Mouse (Mus musculus) kidney, embryonic 14.5 days (tissue): ENCODE data around the gene Tlr8. TPM values are rescaled to one million over a fixed set of nuclear protein-coding genes. Genes with fewer than 3 reads are reported as not detected.

Source experiments
- ATAC-seq: fragments of 200-750 bp; cut with Nextera tagmentation; 2 replicates; pipeline ENCODE4 v1.8.0; 2017; ENCODE audit warnings: moderate number of reproducible peaks, mild to moderate bottlenecking, moderate TSS enrichment, moderate library complexity; ENCODE audit not compliant: low FRiP score, low TSS enrichment
- H3K27ac ChIP-seq: fragments of 300-500 bp; sonication (generic); 2 replicates; pipeline ENCODE4 v1.5.1; 2014; ENCODE audit warnings: low read depth, mild to moderate bottlenecking, low read length, moderate library complexity, mixed read lengths
- H3K27me3 ChIP-seq: fragments of 300-500 bp; sonication (generic); 2 replicates; pipeline ENCODE4 v1.6.1; 2014; ENCODE audit warnings: mild to moderate bottlenecking, low read length; ENCODE audit not compliant: control insufficient read depth, insufficient read depth
- H3K36me3 ChIP-seq: fragments of 300-500 bp; sonication (generic); 2 replicates; pipeline ENCODE4 v1.6.1; 2014; ENCODE audit warnings: low read length, mixed read lengths; ENCODE audit not compliant: control insufficient read depth, insufficient read depth
- H3K4me1 ChIP-seq: fragments of 300-500 bp; sonication (generic); 2 replicates; pipeline ENCODE4 v1.6.1; 2014; ENCODE audit warnings: low read length, mixed read lengths; ENCODE audit not compliant: control insufficient read depth, insufficient read depth
- H3K4me2 ChIP-seq: fragments of 300-500 bp; sonication (generic); replicated peaks from 2 replicates; pipeline ENCODE4 v1.6.1; 2014; ENCODE audit warnings: low read depth, mild to moderate bottlenecking, low read length
- H3K4me3 ChIP-seq: fragments of 300-500 bp; sonication (generic); 2 replicates; pipeline ENCODE4 v1.5.1; 2014; ENCODE audit warnings: mild to moderate bottlenecking, low read length
- H3K9ac ChIP-seq: fragments of 300-500 bp; sonication (generic); 2 replicates; pipeline ENCODE4 v1.6.1; 2014; ENCODE audit warnings: low read depth, mild to moderate bottlenecking, low read length, moderate library complexity
- H3K9me3 ChIP-seq: fragments of 300-500 bp; sonication (generic); 2 replicates; pipeline ENCODE4 v1.6.1; 2016; ENCODE audit warnings: low read length; ENCODE audit not compliant: control insufficient read depth
- WGBS: fragments of 180-500 bp; shearing (Covaris S2); extraction: QIAGEN DNeasy Blood & Tissue Kit; methylation state at CpG from one replicate; pipeline ENCODE4 v1.1.7; 2014; 5-methylcytosine and 5-hydroxymethylcytosine counted together
- polyA plus RNA-seq: library from polyadenylated mRNA; unstranded; fragments of >200 nt; fragmentation: Nextera tagmentation; extraction: Ambion mirVana; gene quantifications from 2 replicates; pipeline ENCODE4 v1.2.1, GENCODE M21; 2014

Gene Tlr8
- polyA plus RNA-seq, 1 experiment from 2014 or later, result 0.12 TPM

- no peak for ATAC-seq
- Histone ChIP-seq H3K4me2 (no peak overlapping the region), H3K4me3 (no peak overlapping the region), H3K9ac (no peak overlapping the region), H3K27ac (no peak overlapping the region), H3K36me3 (no peaks in the 10 kb centered on the region), H3K9me3 (no peaks in the 10 kb centered on the region), H3K4me1 (no peaks in the 10 kb centered on the region), H3K27me3 (0 out of 2 replicates have a peak, but pooled peaks cover 4% of the 10 kb centered on the region)
- 41% methylated on average over 1 of the region's 1 CpGs for WGBS
Observed at GRCm38 (mm10) chrX:167229819-167230218, 34.3 kb downstream of the Tlr8 start.

GRCm38 (mm10) chrX:167229206-167229605 is 34.9 kb downstream of the Tlr8 start:
- no peaks in the 10 kb centered on the region for H3K27me3 ChIP-seq
- ATAC-seq, result no peak
- H3K27ac ChIP-seq, result no peak overlapping the region
- H3K36me3 ChIP-seq, result no peaks in the 10 kb centered on the region
- 40% methylated on average over 6 of the region's 6 CpGs for WGBS
- H3K9me3 ChIP-seq, result no peaks in the 10 kb centered on the region
- H3K4me2 ChIP-seq, result no peak overlapping the region
- no peaks in the 10 kb centered on the region for H3K4me1 ChIP-seq
- no peak overlapping the region for H3K4me3 ChIP-seq
- no peak overlapping the region for H3K9ac ChIP-seq

- 89% methylated on average over 6 of the region's 6 CpGs for WGBS
- Histone ChIP-seq H3K9me3 (no peaks in the 10 kb centered on the region), H3K4me2 (no peak overlapping the region), H3K27ac (no peak overlapping the region), H3K27me3 (no peaks in the 10 kb centered on the region), H3K4me3 (no peak overlapping the region), H3K4me1 (no peaks in the 10 kb centered on the region), H3K36me3 (no peaks in the 10 kb centered on the region), H3K9ac (no peak overlapping the region)
- no peak for ATAC-seq
Observed at GRCm38 (mm10) chrX:167227756-167228155, 36.4 kb downstream of the Tlr8 start.

- Histone ChIP-seq H3K4me1 (no peaks in the 10 kb centered on the region), H3K4me2 (no peak overlapping the region), H3K9me3 (no peaks in the 10 kb centered on the region), H3K27me3 (no peaks in the 10 kb centered on the region), H3K9ac (no peak overlapping the region), H3K27ac (no peak overlapping the region), H3K4me3 (no peak overlapping the region), H3K36me3 (no peaks in the 10 kb centered on the region)
- ATAC-seq, result no peak
- 87% methylated on average over 7 of the region's 7 CpGs for WGBS
Observed at GRCm38 (mm10) chrX:167227138-167227537, 37.0 kb downstream of the Tlr8 start.

DNA sequence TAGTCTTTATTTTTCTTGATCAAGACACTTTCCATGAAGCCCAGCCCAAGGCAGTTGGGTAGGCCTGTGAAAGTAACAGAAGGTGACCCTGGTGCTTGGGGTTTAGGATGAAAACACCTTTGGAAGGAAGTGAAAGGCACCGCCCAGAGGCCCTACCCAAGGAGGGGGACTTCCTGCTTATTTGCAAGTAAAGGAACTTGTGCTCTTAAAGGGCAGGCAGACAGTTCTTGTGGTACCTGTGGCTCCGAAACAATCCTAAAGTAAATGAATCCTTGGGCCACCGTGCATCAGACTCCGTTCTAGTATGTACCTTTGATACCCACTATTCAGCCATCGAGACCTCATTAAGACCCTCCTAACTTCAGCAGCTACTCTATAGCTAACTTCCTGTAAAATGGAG is 37.6 kb downstream of the Tlr8 start:
- 90% methylated on average over 5 of the region's 5 CpGs for WGBS
- no peak for ATAC-seq
- H3K4me1 ChIP-seq, result no peaks in the 10 kb centered on the region

GRCm38 (mm10) chrX:167212707-167213106 is 51.4 kb downstream of the Tlr8 start:
- Histone ChIP-seq H3K27me3 (0 out of 2 replicates have a peak, but pooled peaks cover 3% of the 10 kb centered on the region), H3K27ac (no peak overlapping the region)
- WGBS, result 32% methylated on average over 8 of the region's 8 CpGs

More for the DNA sequence above, 37.6 kb downstream of the Tlr8 start:
- no peak overlapping the region for H3K4me3 ChIP-seq
- H3K27ac ChIP-seq, result no peak overlapping the region
- no peaks in the 10 kb centered on the region for H3K9me3 ChIP-seq
- H3K36me3 ChIP-seq, result no peaks in the 10 kb centered on the region
- H3K4me2 ChIP-seq, result no peak overlapping the region
- H3K9ac ChIP-seq, result no peak overlapping the region
- H3K27me3 ChIP-seq, result no peaks in the 10 kb centered on the region

DNA sequence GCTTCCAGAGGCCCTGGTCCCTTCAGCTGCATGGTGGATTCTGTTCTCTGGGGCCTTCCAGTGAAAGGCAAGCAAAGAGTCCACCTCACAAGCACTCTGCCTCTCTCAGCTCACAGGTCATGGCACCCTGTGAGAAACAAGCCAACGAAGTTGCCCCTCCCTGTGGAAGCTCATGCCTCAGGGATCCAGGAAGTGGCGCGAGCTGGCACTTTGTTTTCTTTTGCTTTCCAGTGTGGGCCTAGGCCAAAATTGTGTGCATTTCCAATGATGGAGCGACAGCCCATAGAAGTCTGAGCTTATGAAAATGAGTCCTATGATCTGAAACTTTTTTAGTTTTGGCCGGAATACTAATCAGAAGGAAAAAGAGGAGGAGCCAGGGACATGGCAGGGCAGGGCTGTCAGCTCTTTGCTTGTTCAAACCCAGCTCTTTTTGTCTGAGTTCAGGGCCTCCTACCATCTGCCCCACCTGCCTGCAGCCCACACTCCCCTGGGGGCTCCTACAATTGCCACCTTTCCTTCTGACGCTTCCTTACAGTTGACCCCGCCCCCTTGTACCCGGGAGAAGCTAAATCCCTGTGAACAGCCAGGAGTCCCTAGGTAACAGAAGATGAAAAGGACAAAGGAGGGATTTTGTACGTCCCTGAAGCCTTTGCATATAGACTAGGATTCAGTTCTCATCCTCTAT is 52.1 kb downstream of the Tlr8 start:
- Histone ChIP-seq H3K9ac (no peak overlapping the region), H3K27me3 (0 out of 2 replicates have a peak, but pooled peaks cover 3% of the 10 kb centered on the region), H3K36me3 (no peaks in the 10 kb centered on the region), H3K4me3 (no peak overlapping the region), H3K27ac (no peak overlapping the region), H3K4me1 (no peaks in the 10 kb centered on the region), H3K4me2 (no peak overlapping the region), H3K9me3 (no peaks in the 10 kb centered on the region)
- 53% methylated on average over 9 of the region's 9 CpGs for WGBS
- ATAC-seq, result no peak

More at GRCm38 (mm10) chrX:167212707-167213106, 51.4 kb downstream of the Tlr8 start:
- Histone ChIP-seq H3K9ac (no peak overlapping the region), H3K4me1 (no peaks in the 10 kb centered on the region), H3K4me3 (no peak overlapping the region), H3K4me2 (no peak overlapping the region), H3K36me3 (no peaks in the 10 kb centered on the region), H3K9me3 (no peaks in the 10 kb centered on the region)
- no peak for ATAC-seq

- H3K36me3 ChIP-seq, result no peaks in the 10 kb centered on the region
- H3K9me3 ChIP-seq, result no peaks in the 10 kb centered on the region
- no peak overlapping the region for H3K9ac ChIP-seq
- H3K4me3 ChIP-seq, result no peak overlapping the region
- no peak overlapping the region for H3K27ac ChIP-seq
- H3K27me3 ChIP-seq, result 0 out of 2 replicates have a peak, but pooled peaks cover 3% of the 10 kb centered on the region
- H3K4me2 ChIP-seq, result no peak overlapping the region
- no peak for ATAC-seq
- WGBS, result 49% methylated on average over 6 of the region's 6 CpGs
- no peaks in the 10 kb centered on the region for H3K4me1 ChIP-seq
Observed at GRCm38 (mm10) chrX:167210319-167210728, 53.8 kb downstream of the Tlr8 start.

GRCm38 (mm10) chrX:167209828-167210227 is 54.3 kb downstream of the Tlr8 start:
- ATAC-seq, result no peak
- no peak overlapping the region for H3K27ac ChIP-seq
- 0 out of 2 replicates have a peak overlapping the region, but pooled peaks have one; percentile 34 for H3K9ac ChIP-seq
- no peaks in the 10 kb centered on the region for H3K36me3 ChIP-seq
- 0 out of 2 replicates have a peak, but pooled peaks cover 3% of the 10 kb centered on the region for H3K27me3 ChIP-seq
- no peaks in the 10 kb centered on the region for H3K9me3 ChIP-seq
- 59% methylated on average over 8 of the region's 8 CpGs for WGBS
- no peaks in the 10 kb centered on the region for H3K4me1 ChIP-seq
- peak overlapping the region; percentile 45 for H3K4me2 ChIP-seq
- H3K4me3 ChIP-seq, result peak overlapping the region; percentile 54
